8 mouse cellular contexts compared by ENCODE assay signal in genomic region chr14:84443288-84443686, GRCm38 (mm10). TPM values are rescaled to one million over a fixed set of nuclear protein-coding genes. Genes with fewer than 3 reads are reported as not detected.
DNase-seq lines count a peak whose midpoint lies in the region; ATAC-seq lines count a peak whose summit lies in the region.

Gene Pcdh17, plus strand, starts transcription at chr14:84443563.

- H3K4me1 ChIP-seq in hindbrain, embryonic 13.5 days (replicated peaks) = peaks cover 23% of the 10 kb centered on the region

- peak; percentile 92 for ATAC-seq in hindbrain, embryonic 13.5 days (ENCODE audit: low FRiP score)

- H3K9me3 ChIP-seq in hindbrain, embryonic 13.5 days = no peaks in the 10 kb centered on the region

- peak within 1 kb of the TSS; percentile 94 for H3K4me2 ChIP-seq in hindbrain, embryonic 13.5 days

- no peaks in the 10 kb centered on the region for H3K36me3 ChIP-seq in hindbrain, embryonic 13.5 days

- H3K27ac ChIP-seq in hindbrain, embryonic 13.5 days = peak within 1 kb of the TSS; percentile 86

- WGBS in hindbrain, embryonic 13.5 days = 2% methylated on average over 31 of the region's 31 CpGs

- DNase-seq in R1 (ENCODE audit: low read depth, low spot score) = peak; percentile 96
- DNase-seq in cerebellum, postnatal 25 days = peak; percentile 96 to 97
- DNase-seq in frontal cortex, postnatal 25 days (ENCODE audit: low spot score in 2 of 2) = peak; percentile 91 to 93
- peak; percentile 86 to 95 for DNase-seq in layer of hippocampus, postnatal 25 days (ENCODE audit: extremely low spot score in 1 of 2, low spot score in 1 of 2)
- DNase-seq in lung, postnatal 14 days = peak; percentile 94
- peak; percentile 91 for DNase-seq in ovary, postnatal 36 days (ENCODE audit: low spot score)
- DNase-seq in thymus, postnatal 36 days = peak; percentile 39 to 48

- H3K4me3 ChIP-seq in hindbrain, embryonic 13.5 days = peak within 1 kb of the TSS; percentile 65

- peaks cover 19% of the 10 kb centered on the region for H3K27me3 ChIP-seq in hindbrain, embryonic 13.5 days

- H3K9ac ChIP-seq in hindbrain, embryonic 13.5 days = peak within 1 kb of the TSS; percentile 79

RNA-seq across cellular contexts. Expression of gene Pcdh17, which starts in this region (rescaled TPM):
- 18.8 and 19.2 TPM in 2 replicates for polyA plus RNA-seq in hindbrain, embryonic 13.5 days (2015; fragmentation: Nextera tagmentation; extraction: Ambion mirVana)
- total RNA-seq in layer of hippocampus, postnatal 25 days (2021) = 10 to 100 TPM; 39.1 to 43.8 TPM

Comparison
In these comparisons a context has a peak if more than half of its experiments do, and no peak if none do; other contexts are left out.
1. Peak in every context shown above with its lines: DNase-seq, ATAC-seq, H3K4me3 ChIP-seq and H3K27ac ChIP-seq.
2. DNase-seq: peak in every context shown above with its lines; median percentile 96 in cerebellum, postnatal 25 days; 96 in R1; 94 in lung, postnatal 14 days; 92 in frontal cortex, postnatal 25 days; 91 in ovary, postnatal 36 days; 90 in layer of hippocampus, postnatal 25 days; 44 in thymus, postnatal 36 days.